Mouse (Mus musculus) liver, postnatal 0 days (tissue): ENCODE measurements around the gene Mettl11b.

Experiments used
- CTCF ChIP-seq: sonication (generic); IDR thresholded peaks from 2 replicates; pipeline ENCODE4 v1.5.1; 2016; ENCODE audit warnings: antibody characterized with exemption, low read depth
- EP300 ChIP-seq: IDR thresholded peaks from 2 replicates; pipeline ENCODE4 v1.6.1; 2016; ENCODE audit warnings: antibody characterized with exemption, low read depth, mild to moderate bottlenecking

DNA sequence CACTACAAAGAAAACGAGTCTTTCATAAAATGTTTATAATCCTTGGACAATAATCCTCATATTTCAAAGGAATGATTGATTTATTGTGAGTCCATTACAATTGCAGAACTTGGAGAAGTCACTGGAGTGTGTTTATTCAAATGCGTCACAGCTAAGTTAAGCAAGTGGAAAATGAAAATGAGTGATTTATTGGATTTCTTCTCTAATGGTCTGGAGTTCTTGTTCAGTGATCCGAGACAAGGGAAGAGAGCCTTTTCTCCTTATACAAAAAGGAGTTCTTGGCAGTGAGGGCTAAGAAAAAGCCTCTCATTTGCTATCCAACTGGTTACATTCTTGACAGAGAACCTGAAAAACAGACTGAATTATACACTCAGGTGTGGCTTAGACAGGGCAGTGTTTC, 42.9 kb downstream of the Mettl11b start:
- no peak for TF ChIP-seq CTCF
- TF ChIP-seq EP300 = no peak
